Mouse (Mus musculus): ENCODE measurements around the gene Hectd1. TPM values are rescaled to one million over a fixed set of nuclear protein-coding genes. Genes with fewer than 3 reads are reported as not detected.

Hectd1 gene
- 30.9 and 32.3 TPM in 2 replicates for polyA plus RNA-seq (2016; fragmentation: Nextera tagmentation; extraction: Ambion mirVana)

DNA sequence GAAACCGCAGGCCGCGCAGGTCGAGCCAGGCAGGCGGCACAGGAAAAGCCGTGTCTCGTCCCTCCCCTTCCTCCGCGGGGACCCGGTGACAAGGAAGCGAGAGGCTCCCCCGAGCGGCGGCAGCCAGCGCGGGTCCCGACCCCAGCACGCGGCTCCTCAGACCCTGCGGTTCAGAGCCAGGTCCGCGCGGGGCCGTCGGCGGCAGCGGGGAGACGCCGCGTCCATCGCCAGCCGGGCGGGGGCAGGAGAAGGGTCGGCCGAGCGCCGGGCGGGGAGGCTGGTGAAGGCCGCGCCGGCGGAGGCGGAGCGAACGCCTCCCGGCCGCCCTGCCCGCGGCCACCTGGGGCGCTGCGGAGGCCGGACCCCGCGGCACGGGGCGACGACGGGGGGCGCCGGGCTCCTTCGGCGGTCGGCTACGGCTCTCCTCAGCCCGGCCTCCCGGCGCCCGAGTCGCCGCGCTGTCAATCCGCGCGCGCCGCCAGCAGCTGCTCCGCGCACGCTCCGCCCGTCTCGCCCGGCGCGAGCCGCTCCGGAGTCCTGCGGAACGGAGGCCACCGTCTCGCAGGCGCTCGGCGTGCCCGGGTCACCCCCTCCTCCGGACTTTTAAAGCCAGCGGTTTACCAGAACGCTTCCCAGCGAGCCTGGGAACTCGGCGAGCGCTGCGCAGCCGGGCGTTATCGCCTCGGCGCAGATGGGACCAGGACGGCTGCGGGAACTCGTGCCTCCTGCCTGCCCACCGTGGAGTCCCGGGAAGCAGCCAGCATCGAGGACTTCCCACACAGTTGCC is at the start of gene Hectd1:
TSS of gene Hectd1 (minus strand) at position 247 of the 787 bp plus-strand sequence.
- Histone ChIP-seq H3K36me3 (replicated peaks) (peaks cover 25% of the 10 kb centered on the region), H3K4me3 (peak within 1 kb of the TSS; percentile 64), H3K4me1 (peaks cover 24% of the 10 kb centered on the region), H3K9me3 (no peaks in the 10 kb centered on the region), H3K27me3 (ENCODE audit: poor library complexity, severe bottlenecking) (peaks cover 15% of the 10 kb centered on the region), H3K27ac (peak within 1 kb of the TSS; percentile 99)
- whole genome bisulfite sequencing, result under 1% methylated on average over 114 of the region's 114 CpGs
- peak; percentile 87 for DNase-seq (ENCODE audit: extremely low spot score, low spot score)

DNA sequence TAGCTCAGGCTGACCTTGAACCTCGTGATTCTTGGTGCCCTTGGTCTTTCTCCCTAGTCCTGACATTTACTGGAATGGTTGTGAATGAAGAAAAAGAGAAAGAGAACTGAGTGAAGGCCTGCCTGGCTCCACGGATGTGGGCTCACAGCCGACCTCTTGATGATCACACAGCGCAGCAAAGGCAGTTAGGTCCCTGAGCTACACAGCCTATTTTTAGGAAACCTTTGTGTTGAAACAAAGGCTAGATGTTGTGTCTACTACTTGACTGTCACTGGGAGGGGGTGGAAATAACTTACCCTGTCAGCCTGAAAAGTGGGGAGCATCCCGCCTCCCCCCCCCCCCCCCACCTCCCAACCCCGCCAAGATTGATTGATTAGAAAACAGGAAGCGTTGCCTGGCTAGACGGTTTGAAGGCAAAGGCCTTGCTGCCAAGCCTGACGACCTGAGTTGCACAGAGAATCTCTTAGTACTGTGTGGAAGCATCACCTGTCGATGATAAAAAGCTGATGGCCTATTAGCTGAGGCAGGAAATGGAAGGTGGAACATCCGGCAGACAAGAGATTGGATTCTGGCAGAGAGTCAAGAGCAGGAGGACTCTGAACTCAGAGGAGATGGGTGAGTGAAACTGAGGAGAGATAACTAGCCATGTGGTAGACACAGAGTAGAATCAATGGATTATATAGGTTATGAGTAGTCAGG is 42.3 kb upstream of the Hectd1 start:
- no peak overlapping the region for H3K4me3 ChIP-seq
- no peaks in the 10 kb centered on the region for H3K27me3 ChIP-seq (ENCODE audit: poor library complexity, severe bottlenecking)
- H3K4me1 ChIP-seq, result peaks cover 11% of the 10 kb centered on the region
- H3K36me3 ChIP-seq (replicated peaks), result peaks cover 18% of the 10 kb centered on the region
- no peak overlapping the region for H3K27ac ChIP-seq
- DNase-seq (ENCODE audit: extremely low spot score, low spot score), result no peak
- H3K9me3 ChIP-seq, result no peaks in the 10 kb centered on the region
- WGBS, result 87% methylated on average over 11 of the region's 11 CpGs

DNA sequence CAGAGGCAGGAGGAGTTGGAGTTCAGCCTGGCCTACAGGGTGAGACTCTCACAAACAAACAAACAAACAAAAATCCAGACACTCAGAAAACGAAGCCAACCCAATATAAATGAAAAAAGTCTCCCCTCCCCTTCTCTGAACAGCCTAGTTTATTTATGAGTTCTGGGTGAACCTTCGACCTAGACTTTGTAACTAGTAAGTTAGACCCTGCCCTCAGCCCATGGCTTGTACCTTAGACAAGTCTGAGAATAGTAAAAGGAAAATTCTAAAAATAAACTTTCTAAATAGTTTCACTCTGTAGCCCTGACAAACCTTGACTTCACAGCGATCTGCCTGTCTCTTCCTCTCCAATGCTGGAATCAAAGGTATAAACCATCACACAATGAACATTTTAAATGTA is 40.2 kb upstream of the Hectd1 start:
- Histone ChIP-seq H3K27ac (no peak overlapping the region), H3K4me3 (no peak overlapping the region), H3K4me1 (peaks cover 32% of the 10 kb centered on the region), H3K27me3 (ENCODE audit: poor library complexity, severe bottlenecking) (no peaks in the 10 kb centered on the region), H3K36me3 (replicated peaks) (peaks cover 7% of the 10 kb centered on the region), H3K9me3 (no peaks in the 10 kb centered on the region)
- WGBS, result 88% methylated on average over 3 of the region's 3 CpGs
- DNase-seq (ENCODE audit: extremely low spot score, low spot score), result no peak

DNA sequence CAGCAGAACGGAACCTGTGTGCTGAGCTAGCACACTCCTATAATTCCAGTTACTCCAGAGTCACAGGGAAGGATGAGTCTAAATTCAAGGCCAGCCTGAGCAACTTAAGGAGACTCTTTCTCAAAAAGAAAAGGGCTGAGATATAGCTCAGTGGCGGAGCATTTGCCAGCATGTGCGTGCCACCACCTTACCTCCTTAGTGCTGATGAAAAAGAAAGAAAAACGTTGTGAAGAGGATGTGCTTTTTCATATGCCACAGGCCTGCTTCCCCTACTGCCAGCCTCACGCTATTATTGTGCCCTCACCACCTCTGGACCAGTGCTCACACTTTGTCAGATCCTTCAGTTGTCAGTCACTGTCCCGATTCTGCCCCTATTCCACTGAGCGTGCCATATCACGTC is 37.7 kb upstream of the Hectd1 start:
- WGBS, result 86% methylated on average over 8 of the region's 8 CpGs
- Histone ChIP-seq H3K4me3 (no peak overlapping the region), H3K36me3 (replicated peaks) (no peaks in the 10 kb centered on the region), H3K4me1 (peaks cover 35% of the 10 kb centered on the region), H3K9me3 (no peaks in the 10 kb centered on the region), H3K27me3 (ENCODE audit: poor library complexity, severe bottlenecking) (no peaks in the 10 kb centered on the region), H3K27ac (no peak overlapping the region)
- DNase-seq (ENCODE audit: extremely low spot score, low spot score), result no peak

DNA sequence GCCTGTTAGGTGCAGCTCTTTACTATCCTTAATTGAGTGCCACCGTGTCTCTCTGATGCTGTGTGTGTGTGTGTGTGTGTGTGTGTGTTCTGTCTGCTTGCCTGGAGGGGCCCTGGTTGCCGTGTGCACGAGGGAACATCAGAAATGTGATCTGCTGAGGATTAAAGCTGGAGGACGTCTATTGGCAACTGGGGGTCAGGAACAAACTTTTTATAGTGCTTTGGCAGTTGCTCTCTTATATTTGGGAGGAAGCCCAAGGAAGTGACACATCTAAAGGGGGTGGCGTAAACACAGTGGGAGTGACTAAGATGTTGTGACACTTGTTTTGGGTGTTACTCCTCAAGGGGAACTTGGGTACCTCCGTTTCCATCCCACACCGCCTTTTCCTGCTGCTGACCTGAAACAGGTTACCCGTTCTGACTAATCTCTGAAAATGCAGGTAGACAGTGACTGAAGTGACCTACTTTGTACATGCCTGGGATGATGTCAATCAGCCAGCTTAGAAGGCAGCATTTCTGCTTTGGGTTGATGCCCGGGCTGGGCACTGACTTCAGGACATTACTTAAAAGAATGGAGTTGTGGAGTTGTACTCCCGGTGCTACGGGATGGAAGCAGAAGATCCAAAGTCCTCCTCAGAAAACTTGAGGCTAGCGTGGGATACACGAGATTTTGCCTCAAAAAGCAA is 37.0 kb upstream of the Hectd1 start:
- Histone ChIP-seq H3K36me3 (replicated peaks) (no peaks in the 10 kb centered on the region), H3K9me3 (no peaks in the 10 kb centered on the region), H3K27me3 (ENCODE audit: poor library complexity, severe bottlenecking) (no peaks in the 10 kb centered on the region), H3K27ac (peak overlapping the region; percentile 67), H3K4me1 (peaks cover 35% of the 10 kb centered on the region), H3K4me3 (no peak overlapping the region; the same call in 1 of the 2 replicates)
- DNase-seq (ENCODE audit: extremely low spot score, low spot score), result no peak
- WGBS, result 69% methylated on average over 13 of the region's 13 CpGs

DNA sequence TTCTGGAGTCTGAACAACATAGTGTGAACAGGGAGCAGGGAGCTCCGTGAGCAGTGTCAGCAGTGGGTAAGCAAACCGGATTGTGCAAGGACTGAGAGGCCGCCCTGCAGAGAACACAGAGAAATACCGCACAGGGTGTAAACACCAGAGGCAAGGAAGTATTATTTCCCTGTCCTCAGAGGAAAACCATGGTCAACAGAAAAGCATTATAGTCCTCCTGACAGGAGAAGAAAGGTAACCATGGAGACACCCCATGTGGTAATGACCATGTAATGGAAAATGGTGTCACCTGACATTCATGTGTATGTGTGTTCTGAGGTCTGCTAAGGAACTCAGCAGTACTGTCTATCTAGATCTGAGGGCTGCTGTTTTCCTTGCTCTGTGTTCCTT is 36.4 kb upstream of the Hectd1 start:
- DNase-seq (ENCODE audit: extremely low spot score, low spot score), result peak; percentile 47
- H3K9me3 ChIP-seq, result no peaks in the 10 kb centered on the region
- no peak overlapping the region; the same call in 1 of the 2 replicates for H3K4me3 ChIP-seq
- peak overlapping the region; percentile 67 for H3K27ac ChIP-seq
- H3K4me1 ChIP-seq, result peaks cover 35% of the 10 kb centered on the region
- H3K27me3 ChIP-seq (ENCODE audit: poor library complexity, severe bottlenecking), result no peaks in the 10 kb centered on the region
- 24% methylated on average over 4 of the region's 4 CpGs for WGBS
- no peaks in the 10 kb centered on the region for H3K36me3 ChIP-seq (replicated peaks)

DNA sequence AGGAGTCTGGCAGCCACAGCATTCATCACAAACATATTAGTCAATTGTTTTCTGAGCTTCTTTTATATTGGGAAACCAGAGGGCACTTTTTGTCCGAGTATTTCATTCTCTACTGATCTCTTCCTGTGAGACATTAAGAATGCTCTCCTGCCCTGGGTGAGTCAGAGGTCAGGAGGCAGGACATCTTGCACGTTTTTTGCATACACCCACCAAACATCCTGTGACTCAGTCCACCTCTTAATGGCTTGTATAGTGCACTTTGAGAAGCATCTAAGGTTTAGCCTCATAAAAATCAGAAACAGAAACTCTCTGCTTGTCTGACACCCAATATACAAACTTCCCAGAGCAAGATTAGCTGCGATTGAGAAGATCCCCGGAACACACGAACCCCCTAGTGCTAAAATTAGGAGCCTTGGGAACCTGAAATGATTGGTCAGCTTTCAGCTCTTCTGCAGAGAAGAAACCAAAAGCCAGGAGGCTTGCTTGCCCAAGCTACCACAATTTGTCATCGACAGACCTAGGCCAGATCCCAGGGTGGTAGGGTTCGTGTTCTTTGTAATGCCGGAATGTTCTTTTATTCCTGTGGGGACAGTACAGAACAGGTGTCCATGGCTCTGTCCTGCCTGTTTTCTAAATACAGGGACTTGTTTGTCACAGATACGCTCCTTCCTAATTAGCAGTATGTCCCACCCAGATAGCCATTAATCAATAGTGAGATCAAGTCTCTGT is 35.9 kb upstream of the Hectd1 start:
- DNase-seq (ENCODE audit: extremely low spot score, low spot score), result no peak
- H3K27ac ChIP-seq, result peak overlapping the region; percentile 56
- no peaks in the 10 kb centered on the region for H3K27me3 ChIP-seq (ENCODE audit: poor library complexity, severe bottlenecking)
- H3K4me3 ChIP-seq, result no peak overlapping the region
- 64% methylated on average over 9 of the region's 9 CpGs for WGBS
- H3K36me3 ChIP-seq (replicated peaks), result no peaks in the 10 kb centered on the region
- H3K9me3 ChIP-seq, result no peaks in the 10 kb centered on the region
- H3K4me1 ChIP-seq, result peaks cover 35% of the 10 kb centered on the region

DNA sequence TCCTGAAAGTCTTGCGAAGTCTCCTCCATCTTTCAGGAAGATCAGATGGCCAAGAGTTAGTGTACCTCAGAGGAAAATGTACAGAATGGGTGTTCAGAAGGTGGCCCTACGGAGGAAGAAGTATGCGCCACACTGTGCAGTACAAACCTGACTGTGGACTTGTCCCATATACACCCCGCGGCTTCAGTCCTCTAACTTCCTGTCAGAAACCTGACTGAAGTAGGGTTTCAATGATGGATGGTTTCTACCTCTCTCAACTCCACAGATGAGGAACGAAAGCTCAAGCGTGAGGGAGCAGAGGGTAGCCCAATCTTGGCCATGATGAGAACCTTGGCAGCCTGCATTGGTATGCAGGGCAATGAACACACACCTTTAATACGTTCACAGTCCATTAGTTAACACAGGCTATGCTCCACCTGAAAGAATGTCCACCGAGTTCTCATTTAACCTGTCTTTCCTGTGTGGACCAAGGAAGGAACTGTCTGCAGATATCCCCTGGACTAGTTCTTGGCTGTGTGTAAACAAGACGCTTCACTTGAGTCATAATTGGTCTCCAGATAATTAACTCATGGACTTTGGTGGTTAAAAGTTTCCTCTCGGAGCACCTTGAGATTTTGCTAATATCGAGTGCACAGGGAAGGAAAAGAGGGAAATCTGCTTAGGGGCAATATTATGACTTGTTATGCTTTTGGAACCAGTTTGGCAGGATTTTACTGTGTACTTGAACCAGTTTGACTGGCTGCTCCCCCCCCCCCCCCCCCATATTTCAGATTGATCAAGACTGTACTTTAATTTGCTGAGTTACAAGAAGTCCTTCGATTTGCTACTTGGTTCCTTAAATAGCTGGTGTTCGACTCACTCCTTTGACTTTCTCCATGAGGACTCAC is 34.0 kb upstream of the Hectd1 start:
- H3K4me1 ChIP-seq, result peaks cover 35% of the 10 kb centered on the region
- no peak overlapping the region for H3K27ac ChIP-seq
- no peaks in the 10 kb centered on the region for H3K27me3 ChIP-seq (ENCODE audit: poor library complexity, severe bottlenecking)
- no peaks in the 10 kb centered on the region for H3K9me3 ChIP-seq
- no peaks in the 10 kb centered on the region for H3K36me3 ChIP-seq (replicated peaks)
- no peak for DNase-seq (ENCODE audit: extremely low spot score, low spot score)
- H3K4me3 ChIP-seq, result no peak overlapping the region
- 94% methylated on average over 14 of the region's 14 CpGs for WGBS

DNA sequence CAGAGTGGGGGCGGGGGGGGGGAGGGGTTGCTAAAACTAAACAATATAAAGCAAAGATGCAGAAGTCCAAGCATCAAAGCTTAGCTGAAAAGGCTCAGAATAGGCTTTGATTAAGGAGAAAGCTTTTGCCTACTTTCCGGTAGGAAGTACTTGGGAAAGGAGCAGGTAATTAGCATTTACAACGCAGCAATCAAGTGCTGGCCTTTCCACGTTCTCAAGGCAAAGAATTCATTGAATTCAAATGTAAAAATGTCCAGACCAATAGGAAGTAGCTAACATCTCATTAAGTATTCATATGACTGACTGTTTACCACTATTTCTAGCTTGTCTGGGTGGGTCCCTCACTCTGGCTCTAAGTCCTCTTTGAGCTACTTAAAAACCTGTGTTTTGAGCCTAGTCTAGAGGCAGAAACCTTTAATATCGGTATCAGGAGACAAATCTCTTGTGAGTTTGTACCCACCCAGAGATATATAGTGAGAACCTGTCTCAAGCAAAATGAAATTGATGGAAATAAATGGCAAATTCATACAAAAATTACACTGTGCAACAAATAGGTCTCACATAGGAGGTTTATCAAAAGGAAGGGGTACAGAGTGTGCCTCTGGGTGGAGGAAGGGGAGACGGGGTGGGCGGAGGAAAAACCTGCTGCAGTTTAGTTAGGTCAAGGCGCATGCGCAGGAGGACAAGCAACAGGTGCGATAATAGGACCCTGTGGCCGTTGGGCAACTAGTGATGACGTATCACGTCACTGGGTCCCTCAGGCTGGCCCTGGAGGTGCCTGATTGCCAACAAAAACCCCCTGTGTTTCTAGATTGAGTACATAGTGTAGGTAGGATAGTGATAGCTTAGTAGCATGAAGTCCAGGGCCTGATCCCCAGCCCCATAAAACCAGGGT is 29.0 kb upstream of the Hectd1 start:
- Histone ChIP-seq H3K4me3 (no peak overlapping the region), H3K27me3 (ENCODE audit: poor library complexity, severe bottlenecking) (no peaks in the 10 kb centered on the region), H3K9me3 (no peaks in the 10 kb centered on the region), H3K27ac (no peak overlapping the region), H3K4me1 (no peaks in the 10 kb centered on the region), H3K36me3 (replicated peaks) (no peaks in the 10 kb centered on the region)
- 75% methylated on average over 13 of the region's 13 CpGs for WGBS
- DNase-seq (ENCODE audit: extremely low spot score, low spot score), result no peak

DNA sequence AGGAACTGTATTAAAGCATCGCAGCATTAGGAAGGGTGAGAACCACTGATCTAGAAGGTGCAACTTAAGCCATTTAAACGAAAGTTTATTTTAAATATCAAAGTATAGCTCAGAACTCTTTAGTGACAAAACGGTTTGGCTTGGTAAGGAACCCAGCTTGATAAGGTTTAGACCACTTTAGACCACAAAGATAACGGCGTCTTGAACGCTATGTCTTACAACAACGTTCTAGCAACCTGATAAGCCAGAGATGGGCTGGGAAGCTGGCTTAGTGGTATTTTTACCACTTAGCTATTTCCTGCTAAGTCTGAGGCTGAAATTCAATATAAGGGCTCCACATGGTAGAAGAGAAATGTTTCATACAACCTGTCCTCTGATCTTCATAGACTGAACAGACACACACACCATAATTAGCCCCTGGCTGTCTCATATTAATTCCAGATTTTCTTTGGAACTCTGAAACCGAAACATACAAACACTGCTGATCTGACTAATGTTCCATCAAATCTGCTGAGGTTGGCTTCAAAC is 27.5 kb upstream of the Hectd1 start:
- no peak overlapping the region for H3K4me3 ChIP-seq
- no peaks in the 10 kb centered on the region for H3K36me3 ChIP-seq (replicated peaks)
- DNase-seq (ENCODE audit: extremely low spot score, low spot score), result no peak
- H3K9me3 ChIP-seq, result no peaks in the 10 kb centered on the region
- H3K4me1 ChIP-seq, result no peaks in the 10 kb centered on the region
- H3K27me3 ChIP-seq (ENCODE audit: poor library complexity, severe bottlenecking), result no peaks in the 10 kb centered on the region
- H3K27ac ChIP-seq, result no peak overlapping the region
- 90% methylated on average over 8 of the region's 8 CpGs for WGBS

DNA sequence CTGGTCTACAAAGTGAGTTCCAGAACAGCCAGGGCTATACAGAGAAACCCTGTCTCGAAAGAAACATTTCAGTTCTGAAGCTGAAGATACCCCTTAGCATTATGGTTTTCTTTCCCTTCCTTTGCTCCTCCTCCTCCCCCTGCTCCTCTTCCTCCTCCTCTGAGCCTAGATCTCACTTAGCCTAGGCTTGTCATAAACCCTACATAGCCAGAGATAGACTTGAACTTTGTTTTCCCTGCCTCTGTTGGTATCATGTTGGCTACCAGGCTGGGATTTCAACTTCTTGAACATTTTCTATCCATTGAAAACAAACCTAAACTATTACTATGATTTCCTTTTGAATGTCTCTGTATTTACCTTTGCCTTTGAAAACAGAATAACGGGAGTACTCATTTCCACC is 26.5 kb upstream of the Hectd1 start:
- no peaks in the 10 kb centered on the region for H3K36me3 ChIP-seq (replicated peaks)
- H3K9me3 ChIP-seq, result no peaks in the 10 kb centered on the region
- no peaks in the 10 kb centered on the region for H3K27me3 ChIP-seq (ENCODE audit: poor library complexity, severe bottlenecking)
- no peaks in the 10 kb centered on the region for H3K4me1 ChIP-seq
- WGBS, result 96% methylated on average over 2 of the region's 2 CpGs
- no peak overlapping the region for H3K4me3 ChIP-seq
- no peak for DNase-seq (ENCODE audit: extremely low spot score, low spot score)
- H3K27ac ChIP-seq, result no peak overlapping the region

Data from forebrain, embryonic 10.5 days (tissue).